Mouse (Mus musculus) kidney, embryonic 15.5 days (tissue): Measurements from ENCODE around the gene Sp8. TPM values are rescaled to one million over a fixed set of nuclear protein-coding genes. Genes with fewer than 3 reads are reported as not detected.
A peak's percentile ranks its signal among the peaks of the same experiment; 100 is the strongest.

Experiments used
- ATAC-seq: fragments of 200-750 bp; cut with Nextera tagmentation; replicated peaks from 2 replicates; pipeline ENCODE4 v1.8.0; 2017; ENCODE audit warnings: moderate TSS enrichment; ENCODE audit not compliant: low FRiP score
- H3K27ac ChIP-seq: fragments of 300-500 bp; sonication (generic); 2 replicates; pipeline ENCODE4 v1.5.1; 2015; ENCODE audit warnings: mild to moderate bottlenecking, inconsistent platforms
- H3K27me3 ChIP-seq: fragments of 300-500 bp; sonication (generic); 2 replicates; pipeline ENCODE4 v1.6.1; 2015; ENCODE audit warnings: inconsistent platforms
- H3K36me3 ChIP-seq: fragments of 300-500 bp; sonication (generic); 2 replicates; pipeline ENCODE4 v1.6.1; 2015; ENCODE audit warnings: inconsistent platforms
- H3K4me1 ChIP-seq: fragments of 300-500 bp; sonication (generic); 2 replicates; pipeline ENCODE4 v1.6.1; 2015; ENCODE audit warnings: inconsistent platforms
- H3K4me2 ChIP-seq: fragments of 300-500 bp; sonication (generic); 2 replicates; pipeline ENCODE4 v1.6.1; 2015; ENCODE audit warnings: moderate library complexity, mild to moderate bottlenecking, inconsistent platforms
- H3K4me3 ChIP-seq: fragments of 300-500 bp; sonication (generic); replicated peaks from 2 replicates; pipeline ENCODE4 v1.5.1; 2015; ENCODE audit warnings: mild to moderate bottlenecking, inconsistent platforms
- H3K9ac ChIP-seq: fragments of 300-500 bp; sonication (generic); 2 replicates; pipeline ENCODE4 v1.6.1; 2015; ENCODE audit warnings: mild to moderate bottlenecking, inconsistent platforms
- H3K9me3 ChIP-seq: fragments of 300-500 bp; sonication (generic); replicated peaks from 2 replicates; pipeline ENCODE4 v1.6.1; 2016; ENCODE audit warnings: inconsistent platforms
- WGBS: fragments of 180-500 bp; shearing (Covaris S2); methylation state at CpG from one replicate; pipeline ENCODE4 v1.1.7; 2015; ENCODE audit warnings: mixed read lengths; 5-methylcytosine and 5-hydroxymethylcytosine counted together
- polyA plus RNA-seq: library from polyadenylated mRNA; unstranded; fragments of >200 nt; fragmentation: Nextera tagmentation; extraction: Ambion mirVana; gene quantifications from 2 replicates; pipeline ENCODE4 v1.2.1, GENCODE M21; 2015

The Sp8 gene
- polyA plus RNA-seq, 1 experiment from 2014 or later = not detected

DNA sequence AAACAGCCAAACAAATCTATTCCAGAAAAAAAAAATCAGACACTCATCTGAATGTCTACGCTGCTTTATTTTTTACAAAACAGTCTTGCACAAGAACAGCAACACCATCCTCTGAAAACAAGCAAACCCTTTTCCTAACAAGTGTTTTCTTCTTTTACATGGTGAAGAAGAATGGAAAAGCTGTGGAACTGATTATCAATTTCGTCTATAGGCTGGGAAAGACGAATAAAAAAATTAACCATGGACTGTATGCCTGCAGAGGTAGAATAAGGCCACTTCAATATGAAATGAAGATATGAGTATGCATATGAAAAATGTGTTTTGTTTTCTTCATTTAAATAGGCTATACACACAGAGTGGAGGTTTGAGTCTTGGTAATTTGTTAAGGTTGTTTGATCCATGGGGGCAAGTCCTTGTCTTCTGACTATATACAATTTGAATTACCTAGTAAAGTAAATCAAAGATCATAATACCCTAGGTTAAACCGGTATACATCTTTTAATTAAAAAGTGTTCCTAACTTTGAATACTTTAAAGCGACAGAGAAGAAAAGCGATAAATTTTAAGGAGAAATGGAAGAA, 4.1 kb upstream of the Sp8 start:
- 14% methylated on average over 6 of the region's 6 CpGs for WGBS
- no peaks in the 10 kb centered on the region for H3K36me3 ChIP-seq
- H3K27me3 ChIP-seq = peaks cover 99% of the 10 kb centered on the region
- ATAC-seq = no peak
- H3K27ac ChIP-seq = no peak overlapping the region
- peaks cover 19% of the 10 kb centered on the region for H3K4me1 ChIP-seq
- H3K4me3 ChIP-seq = no peak overlapping the region
- no peaks in the 10 kb centered on the region for H3K9me3 ChIP-seq
- H3K9ac ChIP-seq = no peak overlapping the region
- no peak overlapping the region for H3K4me2 ChIP-seq

DNA sequence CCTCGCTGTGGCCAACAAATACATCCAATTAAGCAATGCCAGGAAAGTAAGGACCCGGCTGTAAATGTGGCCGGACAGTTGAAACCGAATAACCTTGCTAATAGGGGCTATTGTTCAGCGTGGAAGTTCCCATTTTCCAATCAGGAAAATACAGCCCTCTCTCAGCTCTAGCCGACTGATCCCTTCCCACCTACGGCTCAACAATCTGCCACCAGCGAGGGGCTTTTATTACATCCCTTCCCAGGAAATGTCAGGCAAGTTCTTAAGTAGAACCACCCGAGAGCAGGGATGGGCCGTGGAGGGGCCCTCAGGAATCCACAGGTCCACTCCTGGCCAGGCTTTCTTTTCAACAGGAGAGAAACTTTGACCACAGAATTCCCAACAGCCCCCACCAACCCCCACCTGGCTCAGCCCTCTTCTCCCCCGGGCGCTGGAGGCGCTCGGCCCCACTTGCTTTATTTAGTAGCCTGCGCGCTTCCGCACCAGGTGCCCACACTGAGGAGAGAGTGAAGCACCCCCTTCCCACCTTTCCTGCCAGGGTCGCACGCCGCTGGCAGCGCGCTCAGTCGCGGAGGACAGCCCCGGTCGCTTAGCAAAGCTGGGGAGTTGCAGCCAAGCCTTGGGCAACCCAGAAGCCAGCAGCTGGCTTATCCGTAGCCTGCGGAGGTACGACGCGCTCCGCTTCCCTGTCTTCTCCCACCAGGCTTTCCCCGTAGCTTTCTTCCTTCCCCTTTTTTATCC, 3.3 kb upstream of the Sp8 start:
- no peaks in the 10 kb centered on the region for H3K36me3 ChIP-seq
- peaks cover 19% of the 10 kb centered on the region for H3K4me1 ChIP-seq
- no peak overlapping the region for H3K27ac ChIP-seq
- peaks cover 99% of the 10 kb centered on the region for H3K27me3 ChIP-seq
- peak overlapping the region; percentile 15 for H3K4me2 ChIP-seq
- ATAC-seq = no peak; the same call in 1 of the 2 replicates
- under 1% methylated on average over 33 of the region's 33 CpGs for WGBS
- H3K9me3 ChIP-seq = no peaks in the 10 kb centered on the region
- no peak overlapping the region; the same call in 1 of the 2 replicates for H3K4me3 ChIP-seq
- no peak overlapping the region for H3K9ac ChIP-seq

- ATAC-seq = no peak
- Histone ChIP-seq H3K4me3 (no peak overlapping the region), H3K9me3 (no peaks in the 10 kb centered on the region), H3K27ac (no peak overlapping the region), H3K36me3 (no peaks in the 10 kb centered on the region), H3K9ac (no peak overlapping the region), H3K27me3 (peaks cover 99% of the 10 kb centered on the region), H3K4me2 (no peak overlapping the region), H3K4me1 (peaks cover 31% of the 10 kb centered on the region)
Observed at GRCm38 (mm10) chr12:118844111-118844510, 2.0 kb upstream of the Sp8 start.

DNA sequence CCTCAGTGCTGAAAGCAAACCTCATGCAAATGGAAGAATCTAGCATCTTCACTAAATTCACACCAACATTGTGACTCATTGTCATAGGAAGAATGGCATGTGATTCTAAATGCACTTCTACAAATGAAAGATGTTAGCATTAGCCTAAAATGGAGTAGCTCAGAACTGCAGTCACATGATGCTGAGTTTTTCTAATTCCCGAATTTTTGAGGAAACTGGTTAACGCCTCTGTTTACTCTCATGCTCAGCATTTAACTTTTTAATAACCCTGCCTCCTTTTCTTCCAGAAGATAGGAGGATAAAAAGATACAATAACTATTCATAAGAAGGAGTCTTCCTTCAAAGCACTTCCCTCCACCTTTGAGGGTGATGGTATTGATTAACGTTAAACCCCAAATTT, 1.3 kb upstream of the Sp8 start:
- no peaks in the 10 kb centered on the region for H3K9me3 ChIP-seq
- H3K9ac ChIP-seq = no peak overlapping the region
- H3K4me2 ChIP-seq = no peak overlapping the region
- no peaks in the 10 kb centered on the region for H3K36me3 ChIP-seq
- peaks cover 99% of the 10 kb centered on the region for H3K27me3 ChIP-seq
- H3K4me1 ChIP-seq = peaks cover 37% of the 10 kb centered on the region
- no peak for ATAC-seq
- 11% methylated on average over 3 of the region's 3 CpGs for WGBS
- no peak overlapping the region for H3K27ac ChIP-seq
- no peak overlapping the region for H3K4me3 ChIP-seq

DNA sequence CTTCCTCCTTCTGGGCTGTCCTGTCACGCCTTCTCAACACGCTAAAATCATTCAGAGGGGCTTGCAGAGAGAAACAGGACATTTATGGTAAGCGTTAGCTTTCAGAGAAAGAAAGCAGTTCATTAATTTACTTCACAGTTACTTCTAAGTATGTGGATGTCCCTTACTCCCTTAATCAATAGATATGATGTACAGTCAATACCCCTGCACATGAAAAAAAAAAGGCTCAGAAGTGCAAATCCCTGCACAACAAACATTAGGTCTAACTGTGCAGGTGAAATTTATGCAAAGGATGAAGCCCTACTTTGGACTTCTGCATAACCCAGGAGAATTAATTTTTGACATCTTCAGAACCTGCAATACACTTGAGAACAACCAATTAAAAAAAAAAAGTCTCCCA, 778 bp upstream of the Sp8 start:
- H3K9me3 ChIP-seq = no peaks in the 10 kb centered on the region
- no peak overlapping the region for H3K9ac ChIP-seq
- 11% methylated on average over 3 of the region's 3 CpGs for WGBS
- H3K27me3 ChIP-seq = peaks cover 99% of the 10 kb centered on the region
- no peak overlapping the region for H3K4me3 ChIP-seq
- H3K27ac ChIP-seq = no peak overlapping the region
- ATAC-seq = no peak
- H3K36me3 ChIP-seq = no peaks in the 10 kb centered on the region
- H3K4me2 ChIP-seq = no peak overlapping the region
- H3K4me1 ChIP-seq = peaks cover 37% of the 10 kb centered on the region

DNA sequence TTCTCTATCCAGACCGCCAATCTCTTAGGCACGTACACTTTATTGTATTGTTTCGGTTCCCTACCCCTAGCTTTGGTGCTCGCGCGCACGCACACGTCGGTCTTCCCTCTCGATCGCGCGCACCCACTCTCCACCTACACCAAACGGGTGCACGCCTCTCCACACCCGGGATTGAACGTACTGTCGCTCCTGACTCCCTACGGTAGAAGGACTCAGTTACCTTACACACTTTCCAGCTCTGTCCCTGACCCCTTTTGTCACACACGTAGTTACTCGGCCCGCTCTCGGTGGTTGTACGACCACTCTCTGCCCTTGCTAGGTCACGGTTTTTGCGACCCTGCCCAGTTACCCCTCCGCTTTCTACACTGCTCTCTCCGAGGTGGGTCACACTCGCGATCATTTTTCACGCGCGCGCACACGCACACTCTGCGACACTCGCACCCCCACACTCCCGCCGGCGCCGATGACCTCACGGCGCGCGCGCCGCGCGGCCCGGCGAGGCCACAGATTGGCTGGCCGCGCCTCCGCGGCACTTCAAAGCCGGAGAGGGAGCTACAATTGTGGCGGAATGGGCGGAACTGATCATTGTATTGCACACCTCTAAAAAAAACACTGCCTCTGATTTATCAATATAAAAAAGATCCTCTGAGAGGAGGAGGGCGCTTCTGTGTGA, 656 bp downstream of the Sp8 start:
- peaks cover 37% of the 10 kb centered on the region for H3K4me1 ChIP-seq
- peaks cover 93% of the 10 kb centered on the region for H3K27me3 ChIP-seq
- peak overlapping the region; percentile 49 for H3K4me3 ChIP-seq
- peak; percentile 27 for ATAC-seq
- H3K27ac ChIP-seq = no peak overlapping the region
- WGBS = under 1% methylated on average over 59 of the region's 59 CpGs
- H3K36me3 ChIP-seq = no peaks in the 10 kb centered on the region
- no peaks in the 10 kb centered on the region for H3K9me3 ChIP-seq
- H3K9ac ChIP-seq = no peak overlapping the region
- H3K4me2 ChIP-seq = peak overlapping the region; percentile 80

GRCm38 (mm10) chr12:118847381-118847780, 1.3 kb downstream of the Sp8 start:
- no peak overlapping the region for H3K27ac ChIP-seq
- H3K9me3 ChIP-seq = no peaks in the 10 kb centered on the region
- no peak; the same call in 1 of the 2 replicates for ATAC-seq
- H3K4me3 ChIP-seq = peak overlapping the region; percentile 49
- no peaks in the 10 kb centered on the region for H3K36me3 ChIP-seq
- peak overlapping the region; percentile 80 for H3K4me2 ChIP-seq
- no peak overlapping the region for H3K9ac ChIP-seq
- 1% methylated on average over 17 of the region's 17 CpGs for WGBS
- peaks cover 93% of the 10 kb centered on the region for H3K27me3 ChIP-seq
- H3K4me1 ChIP-seq = peaks cover 37% of the 10 kb centered on the region

DNA sequence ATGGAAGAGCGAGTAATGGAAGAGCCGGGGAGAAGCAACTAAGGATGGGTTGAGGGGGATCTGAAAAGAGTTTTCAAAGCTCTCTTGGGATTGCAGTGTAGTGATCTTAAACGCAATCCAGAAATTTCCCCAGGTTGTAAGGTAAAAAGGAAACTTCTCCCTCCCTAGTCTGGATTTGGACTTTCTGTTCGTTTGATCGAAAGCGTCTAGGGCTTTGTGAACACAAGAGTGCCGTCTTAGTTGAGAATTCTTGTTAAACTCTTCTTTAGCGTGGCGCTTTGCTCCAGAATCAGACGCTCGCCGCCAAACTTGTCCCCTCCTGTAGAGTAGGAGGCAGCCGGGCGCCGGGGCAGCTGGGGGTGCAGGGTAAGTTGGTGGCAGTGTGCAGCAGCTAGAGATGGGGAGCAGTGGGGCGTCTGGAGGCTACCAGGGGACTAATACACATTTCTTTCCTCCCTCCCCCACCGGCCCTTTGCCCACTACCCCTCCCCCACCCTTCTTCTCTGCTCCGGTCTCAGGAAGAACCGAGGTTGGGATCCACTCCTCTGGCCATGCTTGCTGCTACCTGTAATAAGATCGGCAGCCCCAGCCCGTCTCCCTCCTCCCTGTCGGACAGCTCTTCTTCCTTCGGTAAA, 1.8 kb downstream of the Sp8 start:
- ATAC-seq = no peak
- H3K36me3 ChIP-seq = no peaks in the 10 kb centered on the region
- peak overlapping the region; percentile 34 for H3K4me3 ChIP-seq
- no peaks in the 10 kb centered on the region for H3K9me3 ChIP-seq
- peak overlapping the region; percentile 53 for H3K4me2 ChIP-seq
- H3K27me3 ChIP-seq = peaks cover 92% of the 10 kb centered on the region
- H3K9ac ChIP-seq = no peak overlapping the region
- H3K27ac ChIP-seq = no peak overlapping the region
- under 1% methylated on average over 23 of the region's 23 CpGs for WGBS
- H3K4me1 ChIP-seq = peaks cover 32% of the 10 kb centered on the region

- Histone ChIP-seq H3K9me3 (no peaks in the 10 kb centered on the region), H3K9ac (no peak overlapping the region), H3K4me2 (peak overlapping the region; percentile 53), H3K36me3 (no peaks in the 10 kb centered on the region), H3K4me3 (peak overlapping the region; percentile 34), H3K27ac (no peak overlapping the region), H3K27me3 (peaks cover 92% of the 10 kb centered on the region), H3K4me1 (peaks cover 30% of the 10 kb centered on the region)
- ATAC-seq = peak; percentile 27; the same call in 1 of the 2 replicates
- under 1% methylated on average over 79 of the region's 80 CpGs for WGBS
Observed at GRCm38 (mm10) chr12:118848496-118849202, 2.5 kb downstream of the Sp8 start.

DNA sequence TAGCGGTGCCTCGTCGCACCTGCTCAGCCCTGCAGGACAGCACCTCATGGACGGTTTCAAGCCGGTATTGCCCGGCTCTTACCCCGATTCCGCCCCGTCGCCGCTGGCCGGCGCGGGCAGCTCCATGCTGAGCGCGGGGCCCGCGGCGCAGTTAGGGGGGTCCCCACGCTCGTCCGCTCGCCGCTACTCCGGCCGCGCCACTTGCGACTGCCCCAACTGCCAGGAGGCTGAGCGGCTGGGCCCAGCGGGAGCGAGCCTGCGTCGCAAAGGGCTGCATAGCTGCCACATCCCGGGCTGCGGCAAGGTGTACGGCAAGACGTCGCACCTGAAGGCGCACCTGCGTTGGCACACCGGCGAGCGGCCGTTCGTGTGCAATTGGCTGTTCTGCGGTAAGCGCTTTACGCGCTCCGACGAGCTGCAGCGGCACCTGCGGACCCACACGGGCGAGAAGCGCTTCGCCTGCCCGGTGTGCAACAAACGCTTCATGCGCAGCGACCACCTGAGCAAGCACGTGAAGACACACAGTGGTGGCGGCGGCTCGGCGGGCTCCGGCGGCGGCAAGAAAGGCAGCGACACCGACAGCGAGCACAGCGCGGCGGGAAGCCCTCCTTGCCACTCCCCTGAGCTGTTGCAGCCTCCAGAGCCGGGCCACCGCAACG, 3.2 kb downstream of the Sp8 start:
- Histone ChIP-seq H3K4me2 (peak overlapping the region; percentile 53), H3K9me3 (no peaks in the 10 kb centered on the region), H3K4me3 (peak overlapping the region; percentile 34), H3K4me1 (peaks cover 32% of the 10 kb centered on the region), H3K27me3 (peaks cover 92% of the 10 kb centered on the region), H3K9ac (no peak overlapping the region), H3K36me3 (no peaks in the 10 kb centered on the region), H3K27ac (no peak overlapping the region)
- ATAC-seq = peak; percentile 31
- WGBS = 1% methylated on average over 78 of the region's 78 CpGs

GRCm38 (mm10) chr12:118849996-118850395, 3.9 kb downstream of the Sp8 start:
- Histone ChIP-seq H3K27ac (no peak overlapping the region), H3K27me3 (peaks cover 92% of the 10 kb centered on the region), H3K36me3 (no peaks in the 10 kb centered on the region), H3K9ac (no peak overlapping the region), H3K9me3 (no peaks in the 10 kb centered on the region), H3K4me1 (peaks cover 39% of the 10 kb centered on the region), H3K4me2 (no peak overlapping the region), H3K4me3 (no peak overlapping the region)
- WGBS = 2% methylated on average over 11 of the region's 11 CpGs
- peak; percentile 10; the same call in 1 of the 2 replicates for ATAC-seq
